Mouse (Mus musculus) hindbrain, embryonic 11.5 days (tissue): ENCODE data around the gene Gm49395. TPM values are rescaled to one million over a fixed set of nuclear protein-coding genes. Genes with fewer than 3 reads are reported as not detected.

Source experiments
- ATAC-seq: fragments of 200-750 bp; cut with Nextera tagmentation; 2 replicates; pipeline ENCODE4 v1.8.0; 2017; ENCODE audit warnings: mild to moderate bottlenecking, moderate TSS enrichment, moderate library complexity; ENCODE audit not compliant: low FRiP score
- DNase-seq: peaks from one replicate; pipeline ENCODE4 v3.0.0-alpha.2; 2015; ENCODE audit warnings: low spot score
- H3K27ac ChIP-seq: fragments of 300-500 bp; sonication (generic); 2 replicates; pipeline ENCODE4 v1.5.1; 2014; ENCODE audit warnings: mild to moderate bottlenecking, low read depth, low read length
- H3K27me3 ChIP-seq: fragments of 300-500 bp; sonication (generic); 2 replicates; pipeline ENCODE4 v1.6.1; 2014; ENCODE audit warnings: mild to moderate bottlenecking, low read length, moderate library complexity, mixed read lengths; ENCODE audit not compliant: control insufficient read depth, insufficient read depth
- H3K36me3 ChIP-seq: fragments of 300-500 bp; sonication (generic); 2 replicates; pipeline ENCODE4 v1.6.1; 2014; ENCODE audit warnings: mild to moderate bottlenecking, low read length, moderate library complexity, mixed read lengths; ENCODE audit not compliant: control insufficient read depth, insufficient read depth
- H3K4me1 ChIP-seq: fragments of 300-500 bp; sonication (generic); replicated peaks from 2 replicates; pipeline ENCODE4 v1.6.1; 2014; ENCODE audit warnings: low read length, mixed read lengths; ENCODE audit not compliant: control insufficient read depth, insufficient read depth
- H3K4me2 ChIP-seq: fragments of 300-500 bp; sonication (generic); replicated peaks from 2 replicates; pipeline ENCODE4 v1.6.1; 2014; ENCODE audit warnings: mild to moderate bottlenecking, low read depth, low read length
- H3K4me3 ChIP-seq: fragments of 300-500 bp; sonication (generic); 2 replicates; pipeline ENCODE4 v1.5.1; 2014; ENCODE audit warnings: low read depth, low read length
- H3K9ac ChIP-seq: fragments of 300-500 bp; sonication (generic); 2 replicates; pipeline ENCODE4 v1.6.1; 2014; ENCODE audit warnings: low read depth, low read length
- H3K9me3 ChIP-seq: fragments of 300-500 bp; sonication (generic); 2 replicates; pipeline ENCODE4 v1.6.1; 2016; ENCODE audit warnings: low read length; ENCODE audit not compliant: control insufficient read depth
- WGBS: fragments of 180-500 bp; shearing (Covaris S2); extraction: QIAGEN DNeasy Blood & Tissue Kit; methylation state at CpG from one replicate; pipeline ENCODE4 v1.1.7; 2014; 5-methylcytosine and 5-hydroxymethylcytosine counted together
- polyA plus RNA-seq: library from polyadenylated mRNA; unstranded; fragments of >200 nt; fragmentation: Nextera tagmentation; extraction: Ambion mirVana; gene quantifications from 2 replicates; pipeline ENCODE4 v1.2.1, GENCODE M21; 2014

Gene Gm49395
- polyA plus RNA-seq, 1 experiment from 2014 or later: 4.1 TPM

- Histone ChIP-seq H3K27ac (no peak overlapping the region), H3K36me3 (no peaks in the 10 kb centered on the region), H3K9ac (no peak overlapping the region), H3K9me3 (no peaks in the 10 kb centered on the region), H3K4me3 (no peak overlapping the region), H3K4me1 (no peaks in the 10 kb centered on the region), H3K4me2 (no peak overlapping the region), H3K27me3 (no peaks in the 10 kb centered on the region)
- ATAC-seq (no peak), DNase-seq (no peak)
- WGBS: 69% methylated on average over 7 of the region's 7 CpGs
Observed at GRCm38 (mm10) chr13:115052568-115052967, 49.2 kb downstream of the Gm49395 start.

- no peaks in the 10 kb centered on the region for H3K9me3 ChIP-seq
- ATAC-seq: no peak
- H3K4me2 ChIP-seq: no peak overlapping the region
- no peaks in the 10 kb centered on the region for H3K36me3 ChIP-seq
- H3K4me3 ChIP-seq: no peak overlapping the region
- 85% methylated on average over 13 of the region's 13 CpGs for WGBS
- no peaks in the 10 kb centered on the region for H3K4me1 ChIP-seq
- no peaks in the 10 kb centered on the region for H3K27me3 ChIP-seq
- H3K9ac ChIP-seq: no peak overlapping the region
- no peak overlapping the region for H3K27ac ChIP-seq
- no peak for DNase-seq
Observed at GRCm38 (mm10) chr13:115050660-115051559, 50.8 kb downstream of the Gm49395 start.

GRCm38 (mm10) chr13:115042652-115043051 is 59.1 kb downstream of the Gm49395 start:
- DNase-seq (no peak), ATAC-seq (no peak)
- H3K4me2 ChIP-seq: no peak overlapping the region
- H3K4me1 ChIP-seq: no peaks in the 10 kb centered on the region
- no peak overlapping the region for H3K4me3 ChIP-seq
- no peaks in the 10 kb centered on the region for H3K27me3 ChIP-seq
- 65% methylated on average over 2 of the region's 2 CpGs for WGBS
- H3K36me3 ChIP-seq: no peaks in the 10 kb centered on the region
- no peaks in the 10 kb centered on the region for H3K9me3 ChIP-seq
- no peak overlapping the region for H3K9ac ChIP-seq
- H3K27ac ChIP-seq: no peak overlapping the region

GRCm38 (mm10) chr13:115037304-115037703 is 64.4 kb downstream of the Gm49395 start:
- ATAC-seq (no peak), DNase-seq (no peak)
- Histone ChIP-seq H3K36me3 (no peaks in the 10 kb centered on the region), H3K27me3 (no peaks in the 10 kb centered on the region), H3K9me3 (no peaks in the 10 kb centered on the region), H3K27ac (no peak overlapping the region), H3K4me3 (no peak overlapping the region), H3K9ac (no peak overlapping the region), H3K4me1 (no peaks in the 10 kb centered on the region), H3K4me2 (no peak overlapping the region)
- 85% methylated on average over 4 of the region's 4 CpGs for WGBS

GRCm38 (mm10) chr13:115035387-115035786 is 66.3 kb downstream of the Gm49395 start:
- Histone ChIP-seq H3K9ac (no peak overlapping the region), H3K4me1 (no peaks in the 10 kb centered on the region), H3K4me3 (no peak overlapping the region), H3K4me2 (no peak overlapping the region), H3K27ac (no peak overlapping the region), H3K27me3 (no peaks in the 10 kb centered on the region), H3K9me3 (no peaks in the 10 kb centered on the region), H3K36me3 (no peaks in the 10 kb centered on the region)
- WGBS: 82% methylated on average over 8 of the region's 8 CpGs
- no peak for ATAC-seq
- no peak for DNase-seq

GRCm38 (mm10) chr13:115033135-115033534 is 68.6 kb downstream of the Gm49395 start:
- ATAC-seq (no peak), DNase-seq (no peak)
- Histone ChIP-seq H3K36me3 (no peaks in the 10 kb centered on the region), H3K9ac (no peak overlapping the region), H3K9me3 (no peaks in the 10 kb centered on the region), H3K4me2 (no peak overlapping the region), H3K27me3 (no peaks in the 10 kb centered on the region), H3K27ac (no peak overlapping the region), H3K4me3 (no peak overlapping the region), H3K4me1 (no peaks in the 10 kb centered on the region)
- WGBS: 80% methylated on average over 2 of the region's 2 CpGs

- Histone ChIP-seq H3K36me3 (no peaks in the 10 kb centered on the region), H3K4me2 (no peak overlapping the region), H3K9ac (no peak overlapping the region), H3K27me3 (no peaks in the 10 kb centered on the region), H3K27ac (no peak overlapping the region), H3K9me3 (no peaks in the 10 kb centered on the region), H3K4me3 (no peak overlapping the region), H3K4me1 (no peaks in the 10 kb centered on the region)
- no peak for DNase-seq
- no peak for ATAC-seq
- WGBS: 89% methylated on average over 17 of the region's 17 CpGs
Observed at GRCm38 (mm10) chr13:115031177-115032000, 70.3 kb downstream of the Gm49395 start.

GRCm38 (mm10) chr13:115025394-115025793 is 76.3 kb downstream of the Gm49395 start:
- 88% methylated on average over 3 of the region's 3 CpGs for whole genome bisulfite sequencing
- Histone ChIP-seq H3K9ac (no peak overlapping the region), H3K36me3 (no peaks in the 10 kb centered on the region), H3K9me3 (no peaks in the 10 kb centered on the region), H3K27ac (no peak overlapping the region), H3K4me1 (no peaks in the 10 kb centered on the region), H3K4me2 (no peak overlapping the region), H3K4me3 (no peak overlapping the region), H3K27me3 (no peaks in the 10 kb centered on the region)
- no peak for ATAC-seq
- no peak for DNase-seq
